Mouse (Mus musculus) limb, embryonic 14.5 days (tissue): ENCODE results near the gene Pdzd2. TPM values are rescaled to one million over a fixed set of nuclear protein-coding genes. Genes with fewer than 3 reads are reported as not detected.

Source experiments
- ATAC-seq: fragments of 200-750 bp; cut with Nextera tagmentation; 2 replicates; pipeline ENCODE4 v1.8.0; 2017; ENCODE audit warnings: low read depth, moderate number of reproducible peaks, moderate TSS enrichment; ENCODE audit not compliant: low FRiP score
- DNase-seq: peaks from one replicate; pipeline ENCODE4 v3.0.0-alpha.2; 2015; ENCODE audit warnings: low spot score
- H3K27ac ChIP-seq: fragments of 300-500 bp; sonication (generic); replicated peaks from 2 replicates; pipeline ENCODE4 v1.5.1; 2014; ENCODE audit warnings: low read depth, mild to moderate bottlenecking, low read length, moderate library complexity, mixed read lengths
- H3K27me3 ChIP-seq: fragments of 300-500 bp; sonication (generic); 2 replicates; pipeline ENCODE4 v1.6.1; 2014; ENCODE audit warnings: low read length, mixed read lengths; ENCODE audit not compliant: control insufficient read depth, insufficient read depth
- H3K36me3 ChIP-seq: fragments of 300-500 bp; sonication (generic); 2 replicates; pipeline ENCODE4 v1.6.1; 2014; ENCODE audit warnings: mild to moderate bottlenecking, low read length, moderate library complexity, mixed read lengths; ENCODE audit not compliant: control insufficient read depth, insufficient read depth
- H3K4me1 ChIP-seq: fragments of 300-500 bp; sonication (generic); 2 replicates; pipeline ENCODE4 v1.6.1; 2014; ENCODE audit warnings: antibody characterized with exemption, low read length, mixed read lengths; ENCODE audit not compliant: control insufficient read depth, insufficient read depth
- H3K4me2 ChIP-seq: fragments of 300-500 bp; sonication (generic); replicated peaks from 2 replicates; pipeline ENCODE4 v1.6.1; 2014; ENCODE audit warnings: low read depth, mild to moderate bottlenecking, low read length, moderate library complexity; ENCODE audit not compliant: severe bottlenecking
- H3K4me3 ChIP-seq: fragments of 300-500 bp; sonication (generic); replicated peaks from 2 replicates; pipeline ENCODE4 v1.5.1; 2014; ENCODE audit warnings: low read length
- H3K9ac ChIP-seq: fragments of 300-500 bp; sonication (generic); 2 replicates; pipeline ENCODE4 v1.6.1; 2014; ENCODE audit warnings: mild to moderate bottlenecking, low read depth, low read length, moderate library complexity; ENCODE audit not compliant: severe bottlenecking
- H3K9me3 ChIP-seq: fragments of 300-500 bp; sonication (generic); 2 replicates; pipeline ENCODE4 v1.6.1; 2016; ENCODE audit warnings: low read length; ENCODE audit not compliant: control insufficient read depth
- POLR2A ChIP-seq: fragments of 200-500 bp; IDR thresholded peaks from 2 replicates; pipeline ENCODE4 v1.8.0; 2012; ENCODE audit warnings: inconsistent platforms, mild to moderate bottlenecking, moderate library complexity, borderline replicate concordance; ENCODE audit not compliant: insufficient read depth, insufficient read length; ENCODE audit errors: extremely low read depth
- WGBS: fragments of 180-500 bp; shearing (Covaris S2); extraction: QIAGEN DNeasy Blood & Tissue Kit; methylation state at CpG from one replicate; pipeline ENCODE4 v1.1.7; 2014; 5-methylcytosine and 5-hydroxymethylcytosine counted together
- polyA plus RNA-seq, 2 experiments: library from polyadenylated mRNA; depleted of rRNA in 1 of 2; stranded (reverse) in 1 of 2; unstranded in 1 of 2; fragments of >200 nt; fragmentation: Nextera tagmentation in 1 of 2; extraction: Ambion mirVana in 1 of 2; gene quantifications; 2 replicates each; pipeline versions ENCODE4 v1.2.1 to v1.2.3; 2012 to 2014

The Pdzd2 gene
- polyA plus RNA-seq, 2 experiments: 14.6 to 26.4 TPM

DNA sequence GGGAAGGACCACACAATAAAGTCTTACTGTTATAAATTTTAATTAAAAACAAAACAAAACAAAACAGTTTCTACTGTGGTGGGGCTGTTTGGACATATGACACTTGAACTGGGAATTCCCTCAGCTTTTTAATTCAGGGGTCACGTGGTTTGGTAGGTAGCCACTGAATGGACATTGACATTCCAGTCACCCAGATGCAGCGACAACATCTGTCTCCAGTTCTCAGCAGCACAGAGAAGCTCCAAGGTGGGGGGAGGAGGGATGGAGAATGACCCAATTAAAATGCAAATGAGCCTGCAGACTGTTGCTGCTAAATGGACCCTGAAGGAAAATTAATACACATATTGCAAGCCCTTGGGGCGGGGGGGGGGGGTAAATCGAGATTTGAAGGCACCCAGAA, 233.6 kb downstream of the Pdzd2 start:
- H3K27ac ChIP-seq: no peak overlapping the region
- H3K9me3 ChIP-seq: no peaks in the 10 kb centered on the region
- ATAC-seq: no peak
- H3K4me3 ChIP-seq: no peak overlapping the region
- no peaks in the 10 kb centered on the region for H3K27me3 ChIP-seq
- no peaks in the 10 kb centered on the region for H3K36me3 ChIP-seq
- H3K9ac ChIP-seq: no peak overlapping the region
- DNase-seq: no peak
- H3K4me1 ChIP-seq: peaks cover 16% of the 10 kb centered on the region
- no peak for TF ChIP-seq POLR2A
- WGBS: 48% methylated on average over 4 of the region's 4 CpGs
- H3K4me2 ChIP-seq: no peak overlapping the region

DNA sequence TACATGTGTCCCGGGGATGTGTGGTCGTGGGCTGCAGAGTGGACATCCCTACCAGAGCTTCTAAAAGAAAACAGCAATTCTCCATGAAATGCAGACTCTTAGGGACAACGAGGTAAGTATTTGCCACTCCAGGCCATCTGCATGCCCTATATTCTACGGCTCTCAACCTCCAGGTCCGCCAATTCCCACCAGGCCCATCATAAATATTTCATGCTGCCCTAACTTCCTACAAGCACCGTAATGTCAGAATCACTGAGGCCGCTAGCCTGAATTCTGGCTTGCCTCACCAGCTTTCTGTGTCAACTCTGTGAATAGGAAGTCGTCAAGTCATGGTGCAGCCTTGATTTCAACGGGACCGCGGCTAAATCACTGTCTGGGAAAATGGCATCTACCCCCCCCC, 234.2 kb downstream of the Pdzd2 start:
- H3K27ac ChIP-seq: no peak overlapping the region
- H3K4me3 ChIP-seq: no peak overlapping the region
- no peaks in the 10 kb centered on the region for H3K27me3 ChIP-seq
- 54% methylated on average over 11 of the region's 11 CpGs for WGBS
- H3K9me3 ChIP-seq: no peaks in the 10 kb centered on the region
- no peak for DNase-seq
- ATAC-seq: no peak
- no peak overlapping the region for H3K9ac ChIP-seq
- no peak overlapping the region for H3K4me2 ChIP-seq
- TF ChIP-seq POLR2A: no peak
- peaks cover 13% of the 10 kb centered on the region; the same call in 1 of the 2 replicates for H3K4me1 ChIP-seq
- H3K36me3 ChIP-seq: no peaks in the 10 kb centered on the region

DNA sequence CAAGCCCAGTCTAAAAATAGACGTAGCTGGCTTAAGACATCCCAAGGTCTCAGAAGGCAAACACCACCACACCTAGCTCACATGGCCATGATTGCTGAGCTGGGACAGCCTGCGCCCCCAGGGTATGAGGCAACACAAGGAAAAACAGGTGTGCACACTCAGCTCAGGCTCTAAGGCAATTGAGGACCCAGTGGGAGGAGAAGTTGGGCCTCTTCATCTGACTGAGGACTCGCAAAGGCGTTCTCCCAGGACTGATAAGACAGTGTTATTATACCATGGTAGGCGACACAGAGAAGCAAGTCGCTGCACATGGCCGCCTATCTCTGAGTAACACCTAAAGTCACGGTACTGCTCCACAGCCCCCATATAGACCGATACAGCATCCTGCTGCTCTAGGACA, 235.8 kb downstream of the Pdzd2 start:
- peaks cover 13% of the 10 kb centered on the region; the same call in 1 of the 2 replicates for H3K4me1 ChIP-seq
- no peak overlapping the region for H3K27ac ChIP-seq
- no peak for DNase-seq
- WGBS: 79% methylated on average over 9 of the region's 9 CpGs
- H3K9ac ChIP-seq: no peak overlapping the region
- H3K36me3 ChIP-seq: no peaks in the 10 kb centered on the region
- no peak overlapping the region for H3K4me2 ChIP-seq
- no peak for TF ChIP-seq POLR2A
- ATAC-seq: no peak
- H3K27me3 ChIP-seq: no peaks in the 10 kb centered on the region
- H3K4me3 ChIP-seq: no peak overlapping the region
- no peaks in the 10 kb centered on the region for H3K9me3 ChIP-seq

DNA sequence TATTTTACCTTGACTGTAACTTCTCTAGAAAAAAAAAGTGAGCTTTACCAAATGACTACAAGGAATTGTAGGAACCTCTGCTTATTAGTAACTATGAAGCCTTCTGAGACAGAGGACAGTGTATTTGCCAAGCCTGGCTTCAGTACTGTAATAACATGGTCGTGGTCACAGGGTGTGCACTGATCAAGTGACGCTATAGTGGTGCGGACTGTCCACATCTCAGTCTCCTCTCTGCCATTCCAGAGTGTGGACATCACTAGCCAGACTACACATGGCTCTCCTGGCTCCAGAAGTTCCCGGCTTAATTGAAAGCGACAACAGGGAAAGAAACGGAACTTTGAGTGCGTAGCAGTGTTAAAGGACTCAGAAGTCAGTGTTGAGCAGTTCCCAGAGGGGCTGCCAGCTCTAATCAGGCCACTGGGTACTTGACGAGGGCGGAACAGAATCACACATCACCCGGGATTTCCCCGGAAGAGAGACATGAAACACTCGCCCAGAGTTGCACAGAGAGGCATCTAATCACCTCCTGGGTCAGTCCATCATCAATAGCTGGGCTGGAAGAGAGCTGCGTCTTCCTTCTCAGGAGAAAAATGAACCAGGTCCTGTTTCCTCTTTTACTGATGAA, 237.7 kb downstream of the Pdzd2 start:
- no peak overlapping the region for H3K27ac ChIP-seq
- DNase-seq: no peak

DNA sequence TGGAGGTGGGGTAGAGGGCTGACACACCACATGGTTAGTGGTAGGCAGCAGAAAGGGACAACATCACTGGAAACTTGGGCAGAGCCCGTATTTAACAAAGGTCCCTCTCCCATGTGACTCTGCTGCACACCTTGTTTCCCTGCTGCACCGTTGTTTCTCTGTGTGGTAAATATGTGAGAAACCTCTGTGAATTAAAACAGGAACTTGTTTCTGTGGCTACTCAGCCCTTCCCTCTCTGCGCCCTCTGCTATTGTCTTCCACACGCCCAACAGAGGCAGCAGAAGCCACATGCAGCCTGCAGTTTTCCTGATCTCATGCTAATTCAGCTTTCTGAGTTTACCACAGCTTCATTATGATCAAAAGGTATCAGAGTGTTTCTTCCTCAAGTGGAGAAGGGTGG, 239.1 kb downstream of the Pdzd2 start:
- Histone ChIP-seq H3K27ac (no peak overlapping the region), H3K4me3 (no peak overlapping the region), H3K4me2 (no peak overlapping the region), H3K9me3 (no peaks in the 10 kb centered on the region), H3K9ac (no peak overlapping the region), H3K36me3 (no peaks in the 10 kb centered on the region), H3K4me1 (peaks cover 10% of the 10 kb centered on the region; the same call in 1 of the 2 replicates), H3K27me3 (no peaks in the 10 kb centered on the region)
- 77% methylated on average over 4 of the region's 4 CpGs for WGBS
- DNase-seq: no peak
- no peak for ATAC-seq
- TF ChIP-seq POLR2A: no peak

More for the DNA sequence above, 237.7 kb downstream of the Pdzd2 start:
- Histone ChIP-seq H3K4me2 (no peak overlapping the region), H3K4me3 (no peak overlapping the region), H3K9ac (no peak overlapping the region), H3K27me3 (no peaks in the 10 kb centered on the region), H3K4me1 (peaks cover 13% of the 10 kb centered on the region; the same call in 1 of the 2 replicates), H3K36me3 (no peaks in the 10 kb centered on the region), H3K9me3 (no peaks in the 10 kb centered on the region)
- 35% methylated on average over 13 of the region's 13 CpGs for WGBS
- TF ChIP-seq POLR2A: no peak
- ATAC-seq: no peak
